Mouse (Mus musculus) hindbrain, postnatal 0 days (tissue): Measurements from ENCODE around the gene Ntrk3. TPM values are rescaled to one million over a fixed set of nuclear protein-coding genes. Genes with fewer than 3 reads are reported as not detected.
A peak's percentile ranks its signal among the peaks of the same experiment; 100 is the strongest.

Source experiments
- ATAC-seq: fragments of 200-750 bp; cut with Nextera tagmentation; 2 replicates; pipeline ENCODE4 v1.8.0; 2017; ENCODE audit warnings: mild to moderate bottlenecking, moderate TSS enrichment, moderate library complexity
- DNase-seq: peaks from one replicate; pipeline ENCODE4 v3.0.0-alpha.2; 2015; ENCODE audit warnings: low spot score
- H3K27ac ChIP-seq: fragments of 300-500 bp; sonication (generic); 2 replicates; pipeline ENCODE4 v1.5.1; 2014; ENCODE audit warnings: mild to moderate bottlenecking
- H3K27me3 ChIP-seq: fragments of 300-500 bp; sonication (generic); 2 replicates; pipeline ENCODE4 v1.6.1; 2014; ENCODE audit warnings: low read length, mixed read lengths; ENCODE audit not compliant: insufficient read depth
- H3K36me3 ChIP-seq: fragments of 300-500 bp; sonication (generic); 2 replicates; pipeline ENCODE4 v1.6.1; 2014; ENCODE audit warnings: low read length, mixed read lengths; ENCODE audit not compliant: insufficient read depth
- H3K4me1 ChIP-seq: fragments of 300-500 bp; sonication (generic); 2 replicates; pipeline ENCODE4 v1.6.1; 2014; ENCODE audit warnings: antibody characterized with exemption, low read length, mixed read lengths; ENCODE audit not compliant: insufficient read depth
- H3K4me2 ChIP-seq: fragments of 300-500 bp; sonication (generic); 2 replicates; pipeline ENCODE4 v1.6.1; 2014; ENCODE audit warnings: low read depth, mild to moderate bottlenecking, low read length, moderate library complexity, mixed read lengths
- H3K4me3 ChIP-seq: fragments of 300-500 bp; sonication (generic); 2 replicates; pipeline ENCODE4 v1.5.1; 2014; ENCODE audit warnings: low read length
- H3K9ac ChIP-seq: fragments of 300-500 bp; sonication (generic); replicated peaks from 2 replicates; pipeline ENCODE4 v1.6.1; 2014; ENCODE audit warnings: mild to moderate bottlenecking, low read length, moderate library complexity, mixed read lengths
- H3K9me3 ChIP-seq: fragments of 300-500 bp; sonication (generic); 2 replicates; pipeline ENCODE4 v1.6.1; 2016; ENCODE audit warnings: low read length, mixed read lengths
- CTCF ChIP-seq: IDR thresholded peaks from 2 replicates; pipeline ENCODE4 v1.5.1; 2016; ENCODE audit warnings: antibody characterized with exemption, control low read depth, low read depth
- WGBS: fragments of 180-500 bp; shearing (Covaris S2); extraction: QIAGEN DNeasy Blood & Tissue Kit; methylation state at CpG from one replicate; pipeline ENCODE4 v1.1.7; 2014; 5-methylcytosine and 5-hydroxymethylcytosine counted together
- polyA plus RNA-seq: library from polyadenylated mRNA; unstranded; fragments of >200 nt; fragmentation: Nextera tagmentation; extraction: Ambion mirVana; gene quantifications from 2 replicates; pipeline ENCODE4 v1.2.1, GENCODE M21; 2015
- total RNA-seq: library from RNA; depleted of rRNA; stranded (reverse); fragments of >200 nt; gene quantifications from 2 replicates; pipeline ENCODE4 v1.2.3, GENCODE M21; 2014

Ntrk3 gene
- total and polyA plus RNA-seq, 2 experiments from 2014 or later: 23.5 to 90.8 TPM

DNA sequence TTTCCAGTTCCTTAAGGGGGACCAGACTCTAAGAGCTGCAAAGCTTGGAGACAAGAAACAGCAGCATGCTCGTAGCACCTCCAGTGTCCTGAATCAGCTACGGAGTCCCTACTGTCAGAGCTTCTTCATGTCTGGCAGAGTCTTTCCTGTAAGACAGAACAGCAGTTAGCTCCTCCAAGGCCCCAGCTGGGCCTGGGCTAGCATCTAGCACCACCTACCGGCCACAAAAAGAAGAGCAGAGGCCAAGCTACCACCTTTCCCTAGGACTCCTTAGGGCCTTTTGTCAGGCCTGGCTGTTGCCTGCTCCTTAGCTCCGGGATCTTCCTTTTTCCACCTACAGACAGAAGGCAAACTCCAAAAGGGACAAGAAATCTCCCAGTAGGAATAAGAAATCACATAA, 141.9 kb downstream of the Ntrk3 start:
- WGBS: 5% methylated on average over 4 of the region's 4 CpGs
- Histone ChIP-seq H3K27ac (no peak overlapping the region), H3K9me3 (no peaks in the 10 kb centered on the region), H3K4me3 (no peak overlapping the region), H3K9ac (no peak overlapping the region), H3K4me1 (peaks cover 8% of the 10 kb centered on the region), H3K4me2 (no peak overlapping the region), H3K27me3 (peaks cover 4% of the 10 kb centered on the region; the same call in 1 of the 2 replicates), H3K36me3 (no peaks in the 10 kb centered on the region)
- DNase-seq (peak; percentile 89), ATAC-seq (peak; percentile 90)
- TF ChIP-seq CTCF: peak; percentile 98

DNA sequence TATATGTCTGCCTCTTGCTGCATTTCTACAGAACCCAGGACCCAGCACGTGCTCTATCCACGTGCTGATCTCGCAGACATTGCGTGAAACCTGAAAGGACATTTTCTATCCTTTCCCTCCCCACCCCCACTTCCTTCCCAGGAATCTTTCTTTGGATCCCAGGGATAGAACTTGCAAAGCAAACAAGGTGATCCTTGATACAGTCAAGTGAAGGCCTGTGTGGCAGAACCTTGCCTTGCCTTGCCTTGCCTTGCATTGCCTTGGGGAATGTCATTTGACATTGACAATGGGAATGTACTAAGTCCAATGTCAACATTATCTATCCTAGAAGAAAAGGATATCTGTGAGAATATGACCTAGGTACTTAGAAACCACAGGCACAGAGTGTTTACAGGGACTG, 144.9 kb downstream of the Ntrk3 start:
- Histone ChIP-seq H3K4me3 (no peak overlapping the region), H3K4me2 (no peak overlapping the region), H3K36me3 (no peaks in the 10 kb centered on the region), H3K27me3 (peaks cover 4% of the 10 kb centered on the region; the same call in 1 of the 2 replicates), H3K27ac (no peak overlapping the region), H3K4me1 (peaks cover 8% of the 10 kb centered on the region), H3K9me3 (no peaks in the 10 kb centered on the region), H3K9ac (no peak overlapping the region)
- no peak for ATAC-seq
- 91% methylated on average over 4 of the region's 4 CpGs for WGBS
- no peak for DNase-seq
- TF ChIP-seq CTCF: no peak

DNA sequence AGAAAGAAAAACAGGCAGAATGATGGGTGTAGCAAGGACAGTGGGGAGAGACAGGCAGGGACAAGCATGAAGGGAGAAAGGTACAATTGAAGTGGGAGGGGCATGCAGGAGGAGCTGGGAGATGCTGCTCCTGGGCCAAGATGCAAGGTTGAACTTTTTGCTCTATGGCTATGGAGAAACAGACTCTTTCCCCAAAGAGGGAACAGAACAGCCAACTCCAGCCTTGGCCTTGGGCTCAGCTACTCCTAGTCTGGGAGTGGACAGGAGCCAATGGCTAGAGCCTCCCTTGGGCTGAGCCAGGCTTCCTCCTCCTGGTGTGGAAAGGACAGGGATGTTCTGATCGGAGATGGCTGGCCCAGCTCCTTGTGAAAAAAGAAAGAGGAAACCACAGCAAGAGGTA, 145.6 kb downstream of the Ntrk3 start:
- no peaks in the 10 kb centered on the region for H3K36me3 ChIP-seq
- DNase-seq (no peak), ATAC-seq (no peak)
- no peak overlapping the region for H3K4me3 ChIP-seq
- 0 out of 2 replicates have a peak, but pooled peaks cover 4% of the 10 kb centered on the region for H3K27me3 ChIP-seq
- H3K9me3 ChIP-seq: no peaks in the 10 kb centered on the region
- no peak overlapping the region for H3K4me2 ChIP-seq
- H3K9ac ChIP-seq: no peak overlapping the region
- H3K4me1 ChIP-seq: peaks cover 3% of the 10 kb centered on the region; the same call in 1 of the 2 replicates
- TF ChIP-seq CTCF: no peak
- no peak overlapping the region for H3K27ac ChIP-seq
- WGBS: 87% methylated on average over 1 of the region's 1 CpGs

DNA sequence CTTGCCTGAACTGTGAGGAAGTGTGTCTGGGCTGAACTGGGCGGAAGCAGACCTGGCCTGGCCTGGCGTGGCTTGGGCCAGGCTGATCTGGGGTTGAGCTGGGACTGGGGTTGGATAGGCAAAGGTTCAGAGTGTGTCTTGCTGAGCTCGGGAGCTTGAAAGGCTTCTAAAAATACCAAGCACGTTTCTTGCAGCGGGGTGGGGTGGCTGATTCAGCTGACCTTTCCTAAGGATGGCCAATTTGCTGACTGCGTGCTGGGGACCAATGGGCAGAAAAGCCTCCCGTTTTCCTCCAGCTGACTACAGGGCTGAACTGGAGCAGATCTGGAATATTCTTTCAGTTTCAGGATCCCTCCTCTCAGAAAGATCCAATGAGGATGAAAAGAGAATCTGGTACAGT, 148.0 kb downstream of the Ntrk3 start:
- Histone ChIP-seq H3K4me2 (no peak overlapping the region), H3K36me3 (no peaks in the 10 kb centered on the region), H3K27me3 (0 out of 2 replicates have a peak, but pooled peaks cover 4% of the 10 kb centered on the region), H3K4me1 (no peaks in the 10 kb centered on the region), H3K27ac (no peak overlapping the region), H3K4me3 (no peak overlapping the region), H3K9ac (no peak overlapping the region), H3K9me3 (no peaks in the 10 kb centered on the region)
- WGBS: 75% methylated on average over 7 of the region's 7 CpGs
- ATAC-seq (no peak), DNase-seq (no peak)
- no peak for TF ChIP-seq CTCF

DNA sequence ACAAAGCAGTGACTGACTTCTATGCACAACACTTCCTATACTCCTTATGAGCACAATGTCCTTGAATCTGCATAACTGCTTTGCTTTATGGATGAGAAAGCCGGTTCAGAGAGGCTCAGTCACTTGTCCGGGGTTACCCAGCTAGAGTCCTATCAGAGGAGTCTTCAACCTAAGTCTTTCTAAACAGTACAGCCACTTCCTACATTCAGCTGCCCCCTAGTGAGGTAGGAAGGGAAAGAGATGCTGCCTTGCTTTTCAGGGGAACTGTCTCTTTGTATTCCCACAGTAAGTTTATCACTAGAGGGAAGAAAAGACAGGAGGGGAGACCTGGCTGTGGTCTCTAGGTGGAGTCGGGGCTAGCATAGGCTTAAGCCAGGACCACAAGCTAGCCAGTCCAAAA, 151.0 kb downstream of the Ntrk3 start:
- peak; percentile 54 for DNase-seq
- ATAC-seq: no peak

DNA sequence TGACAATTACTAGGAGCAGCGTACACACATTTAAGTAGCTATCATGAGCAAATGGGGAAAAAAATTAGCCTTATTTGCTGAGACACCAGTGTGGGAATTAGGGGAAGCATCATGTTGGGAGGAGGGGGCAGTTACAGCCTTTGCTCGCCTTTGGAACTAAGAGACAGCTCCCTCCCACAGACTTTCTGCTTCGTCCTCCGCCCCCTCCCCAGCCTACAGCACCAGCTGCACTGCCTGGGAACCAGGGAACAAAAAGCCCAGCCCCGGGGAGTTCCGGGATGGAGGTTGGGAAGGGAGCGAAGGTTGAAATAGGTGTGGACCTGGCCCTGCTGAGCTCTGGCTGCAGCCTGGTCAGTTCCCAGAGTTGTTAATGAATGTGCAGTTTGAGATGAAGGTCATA, 151.9 kb downstream of the Ntrk3 start:
- Histone ChIP-seq H3K4me1 (no peaks in the 10 kb centered on the region), H3K27ac (no peak overlapping the region), H3K36me3 (no peaks in the 10 kb centered on the region), H3K27me3 (no peaks in the 10 kb centered on the region; the same call in 1 of the 2 replicates), H3K4me3 (no peak overlapping the region), H3K4me2 (no peak overlapping the region), H3K9me3 (no peaks in the 10 kb centered on the region), H3K9ac (no peak overlapping the region)
- DNase-seq (no peak), ATAC-seq (no peak)
- 46% methylated on average over 7 of the region's 7 CpGs for WGBS
- no peak for TF ChIP-seq CTCF

More for the DNA sequence above, 151.0 kb downstream of the Ntrk3 start:
- Histone ChIP-seq H3K4me1 (no peaks in the 10 kb centered on the region), H3K27me3 (no peaks in the 10 kb centered on the region; the same call in 1 of the 2 replicates), H3K36me3 (no peaks in the 10 kb centered on the region), H3K9me3 (no peaks in the 10 kb centered on the region), H3K27ac (no peak overlapping the region), H3K4me2 (no peak overlapping the region), H3K4me3 (no peak overlapping the region), H3K9ac (no peak overlapping the region)
- TF ChIP-seq CTCF: peak; percentile 55
- 12% methylated on average over 3 of the region's 3 CpGs for WGBS

GRCm38 (mm10) chr7:78584936-78585335, 152.9 kb downstream of the Ntrk3 start:
- Histone ChIP-seq H3K36me3 (no peaks in the 10 kb centered on the region), H3K9ac (no peak overlapping the region), H3K4me2 (no peak overlapping the region), H3K27ac (no peak overlapping the region), H3K4me3 (no peak overlapping the region), H3K27me3 (no peaks in the 10 kb centered on the region; the same call in none of the 2 replicates), H3K4me1 (no peaks in the 10 kb centered on the region), H3K9me3 (no peaks in the 10 kb centered on the region)
- WGBS: 94% methylated on average over 2 of the region's 2 CpGs
- DNase-seq (no peak), ATAC-seq (no peak)
- no peak for TF ChIP-seq CTCF
